Mouse (Mus musculus): ENCODE results near the gene Rufy4.

DNA sequence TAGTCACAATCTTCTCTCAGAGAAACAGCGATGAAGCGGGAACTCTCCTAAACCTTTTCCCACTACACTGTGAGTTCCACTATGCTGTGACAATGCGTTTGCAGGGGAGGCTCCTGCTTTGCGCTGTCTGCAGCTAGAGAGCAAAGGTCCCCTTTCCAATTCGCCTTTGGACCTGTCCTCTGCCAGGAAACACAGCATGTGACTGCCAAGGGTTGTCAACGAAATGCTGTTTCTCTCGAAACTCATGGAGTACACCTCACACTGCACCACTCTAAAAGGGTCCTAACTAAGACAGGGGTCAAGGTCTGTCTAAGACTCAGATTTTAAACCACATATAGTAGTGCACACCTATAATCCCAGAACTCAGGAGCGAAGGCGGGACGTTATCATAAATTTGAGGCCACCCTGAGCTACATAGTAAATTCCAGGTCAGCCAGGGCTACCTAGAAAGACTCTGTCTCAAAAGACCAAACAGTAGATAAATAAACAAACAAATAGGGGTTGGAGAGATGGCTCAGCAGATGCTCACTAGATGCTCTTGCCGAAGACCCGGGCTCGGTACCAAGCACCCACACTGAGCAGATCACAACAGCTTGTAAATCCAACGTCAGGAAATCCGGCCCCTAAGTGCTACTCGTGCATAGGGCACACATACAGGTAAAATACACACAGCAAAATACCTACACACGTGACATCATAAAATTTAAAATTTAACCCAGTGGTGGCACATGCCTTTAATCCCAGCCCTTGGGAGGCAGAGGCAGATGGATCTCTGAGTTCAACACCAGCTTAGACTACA lies 71.5 kb downstream of the Rufy4 start:
- TF ChIP-seq CTCF (conservative IDR thresholded peaks at IDR 0.05; ENCODE audit: low read length) (no peak), NANOG (IDR thresholded peaks at IDR 0.05; ENCODE audit: borderline replicate concordance, low read length) (no peak)

Measured in E14TG2a.4 (cell line).